Mouse (Mus musculus) cerebellum, adult 2 months (tissue): ENCODE results near the gene Slc47a2.

Experiments used
- CTCF ChIP-seq: fragments of 200-500 bp; IDR thresholded peaks from 2 replicates; pipeline ENCODE4 v1.5.1; 2011; ENCODE audit warnings: low read depth, mild to moderate bottlenecking, control low read depth, low read length, moderate library complexity, borderline replicate concordance; ENCODE audit not compliant: insufficient read depth
- POLR2A ChIP-seq: fragments of 200-500 bp; IDR thresholded peaks from 2 replicates; pipeline ENCODE4 v1.6.1; 2011; ENCODE audit warnings: low read length, control low read depth, borderline replicate concordance; ENCODE audit not compliant: insufficient read depth

DNA sequence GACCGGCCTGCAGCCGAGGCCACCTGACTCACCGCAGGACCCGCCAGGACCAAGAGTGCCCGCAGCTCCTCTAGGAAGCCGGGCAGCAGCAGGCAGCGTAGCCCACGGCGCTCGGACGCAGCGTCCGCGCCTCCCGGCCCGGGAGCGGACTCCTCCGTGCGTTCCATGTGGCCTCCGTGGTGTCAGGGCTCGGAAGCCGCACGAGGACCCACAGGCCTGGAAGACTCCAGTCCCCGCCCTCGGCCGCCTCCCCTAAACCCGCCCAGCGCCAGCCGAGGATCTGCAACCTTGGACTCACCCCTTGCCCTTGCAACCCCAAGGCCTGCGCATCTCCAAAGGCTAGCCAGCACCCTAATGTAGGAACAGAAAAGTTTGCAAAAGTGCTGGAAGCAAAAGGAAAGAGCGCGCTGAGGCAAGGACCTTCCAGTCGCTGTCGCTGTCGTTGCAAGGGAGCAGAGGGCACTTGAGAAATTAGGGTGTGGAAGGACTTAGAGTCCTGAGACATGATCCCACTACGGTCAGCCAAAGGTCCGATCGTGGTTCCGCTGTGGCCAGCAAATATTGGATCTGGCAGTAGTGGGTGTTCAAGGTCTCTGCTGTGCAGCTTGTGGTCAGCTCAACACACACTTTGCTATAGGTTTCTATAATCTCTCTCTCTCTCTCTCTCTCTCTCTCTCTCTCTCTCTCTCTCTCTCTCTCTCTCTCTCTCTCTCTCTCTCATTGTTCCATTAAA is 35.4 kb upstream of the Slc47a2 start, which contains the start of gene Slc47a1:
- TF ChIP-seq POLR2A (no peak), CTCF (no peak)
